Mouse (Mus musculus) liver, embryonic 14.5 days (tissue): ENCODE measurements at regions not wholly inside any gene's neighbourhood (a gene's known extent, or its start where the extent isn't known, plus 50 kb on each side); places are given as distances from the start of the nearest gene placed in this dataset.

Experiments used
- ATAC-seq: fragments of 200-750 bp; cut with Nextera tagmentation; 2 replicates; pipeline ENCODE4 v1.8.0; 2017; ENCODE audit warnings: moderate number of reproducible peaks, mild to moderate bottlenecking, moderate library complexity; ENCODE audit not compliant: insufficient read depth
- DNase-seq, 3 experiments: peaks; one replicate each; pipeline ENCODE4 v3.0.0-alpha.2; 2012 to 2013; ENCODE audit warnings: low read depth in 3 of 3, low spot score in 3 of 3
- H3K27ac ChIP-seq: fragments of 300-500 bp; sonication (generic); 2 replicates; pipeline ENCODE4 v1.5.1; 2014; ENCODE audit warnings: moderate library complexity, mild to moderate bottlenecking, control low read depth, inconsistent platforms
- H3K27me3 ChIP-seq: fragments of 300-500 bp; sonication (generic); 2 replicates; pipeline ENCODE4 v1.6.1; 2014; ENCODE audit warnings: mild to moderate bottlenecking, low read length, moderate library complexity; ENCODE audit not compliant: control insufficient read depth, insufficient read depth
- H3K36me3 ChIP-seq: fragments of 300-500 bp; sonication (generic); replicated peaks from 2 replicates; pipeline ENCODE4 v1.6.1; 2014; ENCODE audit warnings: low read depth; ENCODE audit not compliant: control insufficient read depth, insufficient read depth
- H3K4me1 ChIP-seq, 2 experiments: fragments of 200-500 bp in 1 of 2; fragments of 300-500 bp in 1 of 2; sonication (generic) in 1 of 2; replicated peaks; 2 replicates each; pipeline ENCODE4 v1.6.1; 2012 to 2014; ENCODE audit warnings: antibody characterized with exemption in 1 of 2, inconsistent platforms in 1 of 2, low read length in 1 of 2; ENCODE audit not compliant: control insufficient read depth in 2 of 2, insufficient read depth in 2 of 2
- H3K4me2 ChIP-seq: fragments of 300-500 bp; sonication (generic); 2 replicates; pipeline ENCODE4 v1.6.1; 2014; ENCODE audit warnings: low read depth, mild to moderate bottlenecking, control low read depth, moderate library complexity
- H3K4me3 ChIP-seq, 2 experiments: fragments of 200-500 bp in 1 of 2; fragments of 300-500 bp in 1 of 2; sonication (generic) in 1 of 2; 2 replicates each; pipeline ENCODE4 v1.5.1; 2012 to 2014; ENCODE audit warnings: low read depth in 2 of 2, low read length in 2 of 2, mild to moderate bottlenecking in 2 of 2, control low read depth in 1 of 2, inconsistent platforms in 1 of 2, moderate library complexity in 1 of 2; ENCODE audit not compliant: insufficient read depth in 1 of 2
- H3K9ac ChIP-seq: fragments of 300-500 bp; sonication (generic); replicated peaks from 2 replicates; pipeline ENCODE4 v1.6.1; 2014; ENCODE audit warnings: mild to moderate bottlenecking, control low read depth, moderate library complexity
- H3K9me3 ChIP-seq: fragments of 300-500 bp; sonication (generic); 2 replicates; pipeline ENCODE4 v1.6.1; 2016; ENCODE audit warnings: low read length, mixed read lengths; ENCODE audit not compliant: control insufficient read depth
- CTCF ChIP-seq: IDR thresholded peaks from 2 replicates; pipeline ENCODE4 v1.5.1; 2016; ENCODE audit warnings: antibody characterized with exemption, low read depth, control low read depth
- EP300 ChIP-seq: IDR thresholded peaks from 2 replicates; pipeline ENCODE4 v1.6.1; 2016; ENCODE audit warnings: antibody characterized with exemption, low read depth
- WGBS: fragments of 180-500 bp; shearing (Covaris S2); extraction: QIAGEN DNeasy Blood & Tissue Kit; methylation state at CpG from one replicate; pipeline ENCODE4 v1.1.7; 2014; ENCODE audit not compliant: insufficient replicate concordance; 5-methylcytosine and 5-hydroxymethylcytosine counted together

DNA sequence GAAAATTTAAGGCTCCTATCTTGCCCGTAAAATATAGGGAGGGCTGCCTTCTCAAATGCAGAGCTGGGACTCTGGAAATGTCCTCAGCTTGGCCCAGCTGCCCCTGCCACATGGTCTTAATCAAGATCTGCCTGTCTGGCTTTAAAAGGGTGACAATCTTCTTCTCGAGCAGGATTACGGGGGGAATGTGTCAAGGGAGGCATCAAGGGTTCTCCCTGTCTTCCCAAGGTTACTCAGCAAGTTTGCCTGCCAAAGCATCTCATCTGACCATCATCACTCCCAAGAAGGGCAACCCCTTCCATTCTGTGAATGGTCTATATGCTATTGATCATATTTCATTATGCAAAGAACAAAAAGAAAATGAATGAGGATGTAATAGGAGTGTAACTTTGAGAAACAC lies 60.2 kb upstream of the Map3k1 start:
- H3K4me3 ChIP-seq = no peak overlapping the region
- WGBS = 55% methylated on average over 3 of the region's 3 CpGs
- H3K9ac ChIP-seq = no peak overlapping the region
- H3K27ac ChIP-seq = no peak overlapping the region
- no peaks in the 10 kb centered on the region; the same call in 1 of the 2 replicates for H3K27me3 ChIP-seq
- no peak for ATAC-seq
- H3K4me1 ChIP-seq = peaks cover 13 to 34% of the 10 kb centered on the region in 2 experiments
- no peak overlapping the region for H3K4me2 ChIP-seq
- H3K36me3 ChIP-seq = no peaks in the 10 kb centered on the region
- H3K9me3 ChIP-seq = no peaks in the 10 kb centered on the region
- DNase-seq = no peak
- TF ChIP-seq EP300 (no peak), CTCF (no peak)

DNA sequence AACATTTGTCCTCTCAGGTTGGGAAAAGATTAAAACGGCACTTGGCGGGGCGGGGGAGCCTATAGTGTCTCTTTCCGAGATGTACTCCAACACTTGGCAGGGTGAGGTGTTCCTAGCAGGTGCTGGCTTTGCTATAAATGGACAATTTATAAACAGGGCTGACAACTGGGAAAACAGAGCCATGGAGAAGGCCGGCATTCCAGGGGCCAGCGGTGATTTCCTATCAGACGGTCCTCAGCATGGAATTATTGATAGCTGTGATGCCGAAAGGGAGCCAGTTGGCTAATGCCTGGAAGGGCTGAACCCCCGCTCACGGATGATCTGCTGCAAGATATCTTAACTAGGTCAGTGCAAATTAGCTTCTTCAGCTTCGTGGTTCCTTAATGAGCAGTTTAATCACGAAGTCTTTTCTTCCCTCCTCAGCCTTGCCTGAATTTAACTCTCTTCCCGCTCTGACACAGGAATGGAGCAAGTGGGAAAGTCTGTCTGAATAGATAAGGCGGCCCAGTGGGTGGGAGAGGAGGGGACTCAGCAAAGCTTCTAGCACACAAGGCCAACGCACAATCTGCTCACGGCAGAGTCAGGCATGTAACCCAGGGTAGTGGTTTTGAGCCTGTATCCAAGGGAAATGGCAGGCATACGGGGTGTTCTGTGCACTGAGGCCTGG lies 61.1 kb upstream of the Map3k1 start:
- peak overlapping the region; percentile 29; the same call in 1 of the 2 replicates for H3K4me2 ChIP-seq
- no peaks in the 10 kb centered on the region; the same call in 1 of the 2 replicates for H3K27me3 ChIP-seq
- peaks cover 13 to 32% of the 10 kb centered on the region in 2 experiments for H3K4me1 ChIP-seq
- peak overlapping the region; percentile 23; the same call in 1 of the 2 replicates for H3K9ac ChIP-seq
- 33% methylated on average over 17 of the region's 17 CpGs for WGBS
- ATAC-seq (peak; percentile 70; the same call in 1 of the 2 replicates), DNase-seq (peak; percentile 26 to 33 (median 32))
- peak; percentile 56; the same call in 1 of the 2 replicates for TF ChIP-seq EP300
- TF ChIP-seq CTCF = no peak
- no peak overlapping the region for H3K4me3 ChIP-seq
- H3K9me3 ChIP-seq = no peaks in the 10 kb centered on the region
- no peak overlapping the region for H3K27ac ChIP-seq
- H3K36me3 ChIP-seq = no peaks in the 10 kb centered on the region

DNA sequence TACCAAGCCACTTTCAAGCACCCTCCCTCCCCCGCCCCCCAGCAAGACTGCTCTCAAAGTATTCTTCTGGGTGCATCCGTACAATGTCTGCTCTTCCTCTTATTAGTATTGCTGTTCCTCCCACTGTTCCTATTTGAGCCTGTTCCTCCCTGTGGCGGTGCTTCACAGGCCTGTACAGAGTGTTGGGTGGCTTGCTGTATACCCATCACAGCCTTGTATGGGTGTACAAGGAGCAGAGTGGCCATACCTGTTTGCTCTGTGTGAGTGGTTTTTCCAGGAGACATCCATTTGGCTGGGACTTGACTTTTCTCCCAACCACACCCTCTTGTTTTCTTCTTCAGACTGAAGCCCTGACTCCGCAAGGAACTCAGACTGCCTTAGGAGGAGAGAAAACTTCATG lies 61.7 kb upstream of the Map3k1 start:
- ATAC-seq (no peak), DNase-seq (no peak)
- TF ChIP-seq CTCF (no peak), EP300 (no peak)
- peaks cover 13 to 32% of the 10 kb centered on the region in 2 experiments for H3K4me1 ChIP-seq
- no peak overlapping the region for H3K27ac ChIP-seq
- H3K4me2 ChIP-seq = peak overlapping the region; percentile 29; the same call in 1 of the 2 replicates
- H3K27me3 ChIP-seq = no peaks in the 10 kb centered on the region; the same call in 1 of the 2 replicates
- no peak overlapping the region for H3K4me3 ChIP-seq
- no peaks in the 10 kb centered on the region for H3K9me3 ChIP-seq
- 63% methylated on average over 4 of the region's 4 CpGs for WGBS
- no peak overlapping the region for H3K9ac ChIP-seq
- no peaks in the 10 kb centered on the region for H3K36me3 ChIP-seq

DNA sequence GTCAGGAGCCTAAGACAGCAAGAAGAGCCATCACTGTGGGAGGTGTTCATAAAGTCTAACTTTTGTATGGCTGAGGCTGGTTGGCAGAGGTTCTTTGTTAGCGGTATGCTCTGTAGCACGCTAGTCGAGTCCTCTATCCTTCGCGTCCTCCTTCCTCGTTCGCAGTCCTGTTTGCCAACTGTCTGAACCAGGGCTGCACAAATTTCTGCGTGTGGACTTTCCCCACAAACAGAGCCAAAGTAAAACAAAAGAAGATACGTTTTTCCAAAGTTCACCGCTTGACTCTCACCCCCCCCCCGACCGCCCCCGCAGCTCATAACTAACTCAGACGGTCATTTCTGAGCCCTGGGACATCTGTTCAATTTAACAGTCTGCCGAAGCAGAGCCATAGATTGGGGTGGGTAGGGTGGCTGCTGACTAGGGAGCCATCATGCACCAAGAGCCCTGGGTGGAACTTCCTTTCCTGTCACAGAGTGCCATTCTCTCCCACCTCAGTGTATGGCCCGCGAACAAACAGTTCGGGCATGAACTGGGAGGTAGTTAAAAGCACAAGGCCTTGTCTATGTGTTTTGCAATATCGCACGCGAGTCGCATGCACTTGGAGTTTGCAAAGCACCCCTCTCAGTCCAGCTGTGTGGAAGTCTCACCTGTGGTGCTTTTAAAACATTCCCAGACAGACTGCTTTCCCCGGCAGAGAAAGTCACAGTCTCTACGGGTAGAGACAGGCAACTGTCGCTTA lies 63.0 kb upstream of the Map3k1 start:
- DNase-seq (no peak), ATAC-seq (no peak)
- H3K36me3 ChIP-seq = no peaks in the 10 kb centered on the region
- H3K27me3 ChIP-seq = no peaks in the 10 kb centered on the region; the same call in 1 of the 2 replicates
- H3K4me2 ChIP-seq = no peak overlapping the region
- H3K9ac ChIP-seq = no peak overlapping the region
- no peaks in the 10 kb centered on the region for H3K9me3 ChIP-seq
- H3K4me1 ChIP-seq = peaks cover 13 to 32% of the 10 kb centered on the region in 2 experiments
- 79% methylated on average over 25 of the region's 25 CpGs for WGBS
- H3K4me3 ChIP-seq = no peak overlapping the region
- no peak for TF ChIP-seq EP300
- no peak for TF ChIP-seq CTCF
- no peak overlapping the region for H3K27ac ChIP-seq

DNA sequence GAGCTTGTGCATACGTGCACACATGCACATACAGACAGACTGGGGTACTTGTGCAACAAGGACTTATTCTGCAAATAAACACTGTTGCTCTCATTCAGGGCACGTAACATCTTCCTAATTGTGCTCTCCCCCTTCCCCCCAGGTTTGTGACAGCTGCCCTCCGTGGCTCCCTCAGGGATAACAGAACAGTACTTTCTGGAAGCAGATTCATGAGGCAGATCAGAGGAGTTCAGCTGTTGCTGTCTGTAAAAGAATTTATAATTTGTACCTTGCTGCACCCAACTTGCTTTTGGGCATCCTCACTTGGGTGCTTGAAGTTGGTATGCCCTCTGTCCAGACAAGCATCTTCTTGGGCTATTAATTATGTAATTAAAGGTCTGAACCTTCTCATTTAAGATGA lies 65.5 kb upstream of the Map3k1 start:
- ATAC-seq (no peak), DNase-seq (no peak)
- Histone ChIP-seq H3K4me3 (no peak overlapping the region), H3K9ac (no peak overlapping the region), H3K36me3 (no peaks in the 10 kb centered on the region), H3K27ac (no peak overlapping the region), H3K4me1 (peaks cover 10 to 21% of the 10 kb centered on the region in 2 experiments), H3K4me2 (no peak overlapping the region), H3K27me3 (no peaks in the 10 kb centered on the region; the same call in 1 of the 2 replicates), H3K9me3 (no peaks in the 10 kb centered on the region)
- 60% methylated on average over 3 of the region's 3 CpGs for WGBS
- TF ChIP-seq CTCF = no peak
- TF ChIP-seq EP300 = no peak
